Mouse (Mus musculus) liver, adult (tissue): ENCODE measurements at regions not wholly inside any gene's neighbourhood (a gene's known extent, or its start where the extent isn't known, plus 50 kb on each side); places are given as distances from the start of the nearest gene placed in this dataset.

ENCODE experiments used
- GATA4 ChIP-seq: IDR thresholded peaks from 2 replicates; pipeline ENCODE4 v1.6.1; 2014; ENCODE audit warnings: mild to moderate bottlenecking, low read length; ENCODE audit not compliant: insufficient replicate concordance

DNA sequence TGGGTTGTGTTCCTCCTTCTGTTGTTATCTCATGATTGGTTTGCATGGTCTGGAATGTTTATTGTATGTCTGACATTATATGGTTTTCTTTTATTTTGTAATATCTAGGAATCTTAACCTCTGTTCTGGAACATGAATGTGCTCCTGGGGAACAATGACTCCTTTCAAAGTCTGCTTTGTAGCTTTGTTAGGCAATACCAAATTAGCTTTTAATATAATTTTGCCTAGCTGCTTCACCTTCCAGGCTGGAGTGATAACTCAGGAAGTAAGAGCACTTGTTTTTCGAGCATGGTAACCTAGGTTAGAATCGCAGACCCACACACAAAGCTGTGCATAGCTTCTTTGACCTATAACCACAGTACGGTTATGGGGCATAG, 199.4 kb upstream of the Mmadhc start:
- no peak for TF ChIP-seq GATA4

DNA sequence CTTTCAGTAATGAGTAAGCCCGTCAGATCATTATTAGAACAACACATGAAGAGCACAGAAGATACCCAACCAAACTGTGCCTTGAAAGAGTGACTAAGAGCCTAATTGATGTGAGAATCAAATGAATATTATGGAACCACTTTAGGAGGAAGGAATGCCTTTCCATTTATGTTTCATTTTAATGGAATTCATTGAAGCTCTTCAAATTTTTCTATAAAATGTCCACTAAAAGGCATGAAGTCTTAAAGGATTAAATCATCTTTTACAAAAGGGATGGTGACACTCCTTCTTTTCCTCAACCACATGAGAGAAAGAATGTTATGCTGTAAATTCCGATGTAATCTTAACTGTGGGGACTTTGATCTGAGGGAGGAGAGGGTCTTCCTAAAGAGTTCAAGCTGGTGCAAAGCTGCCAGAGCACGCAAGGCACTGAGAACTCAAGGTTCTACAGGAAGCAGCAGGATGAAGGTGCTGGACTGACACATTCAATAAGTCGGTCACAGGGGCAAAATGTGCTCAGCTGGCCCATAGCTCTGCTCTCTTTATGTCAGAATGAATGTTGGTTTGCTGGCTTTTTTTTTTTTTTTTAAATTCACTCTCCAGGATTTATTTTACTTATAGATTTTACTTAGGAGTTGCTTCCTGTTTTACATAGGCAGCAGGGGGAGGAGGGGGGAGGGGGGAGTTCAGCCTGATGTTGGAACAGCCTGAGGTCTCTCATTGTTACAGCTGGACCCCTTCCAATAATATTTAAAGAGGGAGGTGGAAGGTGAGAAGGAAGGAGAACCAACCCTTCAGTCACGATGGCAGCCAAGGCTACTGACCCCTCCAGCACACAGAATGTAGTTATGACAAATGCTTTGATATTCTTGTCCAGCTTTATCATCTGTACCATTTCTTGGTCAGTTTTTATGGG, 198.8 kb upstream of the Mmadhc start:
- TF ChIP-seq GATA4: no peak

DNA sequence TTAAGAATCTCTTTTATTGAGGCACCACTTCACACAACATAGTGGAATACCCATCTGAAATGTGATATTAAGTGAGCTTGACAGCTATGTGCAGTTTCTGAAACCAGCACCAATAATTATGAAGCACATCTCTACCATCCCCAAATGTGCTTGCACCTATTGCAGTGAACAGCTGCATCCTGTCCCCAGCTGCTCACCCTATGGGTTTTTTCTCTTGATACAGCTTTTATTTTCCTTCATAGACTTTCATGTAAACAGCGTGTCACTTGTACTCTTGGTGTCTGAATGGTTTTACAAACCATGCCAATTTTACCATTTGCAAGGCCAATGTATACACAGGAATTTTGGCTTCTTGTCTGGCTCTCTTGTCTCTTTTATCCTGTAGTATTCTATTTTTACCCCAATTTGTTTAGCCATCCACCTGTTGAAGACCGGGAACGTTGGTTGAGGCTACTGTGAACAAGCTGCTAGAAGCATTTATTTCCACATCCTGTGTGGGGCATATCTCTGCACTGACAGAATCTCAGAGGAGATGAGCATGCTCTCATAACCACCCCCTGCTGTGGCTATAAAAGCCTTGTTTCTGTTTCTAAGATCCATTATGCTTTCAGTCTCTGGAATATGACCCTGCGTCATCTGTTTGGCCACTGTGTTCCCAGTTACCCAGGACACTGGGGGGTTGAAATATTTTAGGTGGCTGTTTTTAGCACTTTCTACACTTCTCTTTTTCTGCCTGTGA, 197.2 kb upstream of the Mmadhc start:
- no peak for TF ChIP-seq GATA4

DNA sequence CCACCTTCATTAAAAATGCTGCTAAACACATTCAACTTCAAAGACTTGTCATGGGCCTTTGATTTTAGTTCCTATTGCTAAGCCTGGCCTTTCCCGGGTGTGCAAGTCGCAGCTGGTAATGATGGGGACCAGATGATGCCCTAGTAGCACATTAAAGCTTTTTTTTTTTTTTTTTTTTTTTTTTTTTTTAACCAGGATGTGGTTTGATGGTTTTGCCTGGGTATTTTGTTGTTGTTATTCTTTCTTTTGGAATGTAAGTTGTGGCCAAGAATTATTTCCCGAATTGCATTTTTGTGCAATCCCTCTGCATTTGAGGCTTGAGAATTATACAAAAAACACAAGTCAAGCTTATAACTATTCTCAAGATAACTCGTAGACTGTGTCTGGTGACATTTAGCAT, 167.2 kb upstream of the Mmadhc start:
- no peak for TF ChIP-seq GATA4

DNA sequence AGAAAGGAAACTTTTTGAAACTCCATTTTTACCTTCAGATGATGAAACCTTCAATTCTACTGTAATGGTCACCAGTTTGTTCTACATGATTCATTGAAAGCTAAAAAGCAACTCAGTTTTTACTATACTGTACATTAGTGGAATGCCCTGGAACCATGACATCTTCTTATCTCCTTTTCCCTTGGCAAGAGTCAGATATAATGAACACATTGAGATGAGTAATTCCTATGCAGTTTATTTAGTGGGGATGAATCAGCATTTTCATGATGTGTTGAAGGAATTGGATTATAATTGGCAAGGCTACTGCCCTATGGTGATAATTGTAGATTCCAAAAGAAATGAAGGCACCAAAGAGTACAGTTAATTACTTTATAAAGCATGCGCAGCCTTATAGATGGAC, 165.8 kb upstream of the Mmadhc start:
- no peak for TF ChIP-seq GATA4

DNA sequence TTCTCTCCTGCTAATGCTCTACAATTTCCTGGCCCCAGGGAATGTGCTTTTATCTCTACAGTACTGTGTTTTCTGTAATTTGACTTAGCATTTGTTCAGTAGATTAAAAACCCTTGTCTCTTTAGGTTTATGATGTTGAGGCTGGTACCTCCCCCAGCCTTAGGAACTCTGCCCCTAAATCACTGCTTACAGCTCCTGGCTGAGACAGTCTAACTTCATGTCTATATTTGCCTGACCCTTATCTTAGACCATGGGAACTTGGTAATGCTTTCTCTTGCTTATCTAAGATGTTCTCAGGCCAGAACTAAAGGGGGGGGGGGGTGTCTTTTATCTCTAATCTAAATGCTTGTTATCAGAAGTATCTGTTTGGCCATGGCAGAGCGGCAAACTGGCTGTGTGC, 160.1 kb upstream of the Mmadhc start:
- no peak for TF ChIP-seq GATA4

DNA sequence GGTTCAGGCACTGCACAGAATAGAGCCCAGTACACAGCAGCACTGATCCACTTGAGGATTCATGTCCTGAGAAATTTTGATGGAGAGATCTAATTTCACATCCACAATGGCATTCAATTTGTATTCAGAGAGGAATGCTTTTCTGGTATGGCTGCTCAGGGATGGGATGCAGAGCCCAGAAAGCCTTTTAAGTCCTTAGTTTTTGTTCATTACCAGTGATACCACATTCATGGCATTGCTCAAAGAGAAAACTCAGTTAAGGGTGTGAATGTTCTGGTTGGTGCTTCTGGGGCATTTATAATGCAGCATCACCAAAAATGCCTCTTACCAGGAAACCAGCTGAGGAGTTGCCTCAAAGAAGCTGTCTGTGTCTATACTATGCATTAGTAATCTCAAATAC, 151.5 kb upstream of the Mmadhc start:
- no peak for TF ChIP-seq GATA4

DNA sequence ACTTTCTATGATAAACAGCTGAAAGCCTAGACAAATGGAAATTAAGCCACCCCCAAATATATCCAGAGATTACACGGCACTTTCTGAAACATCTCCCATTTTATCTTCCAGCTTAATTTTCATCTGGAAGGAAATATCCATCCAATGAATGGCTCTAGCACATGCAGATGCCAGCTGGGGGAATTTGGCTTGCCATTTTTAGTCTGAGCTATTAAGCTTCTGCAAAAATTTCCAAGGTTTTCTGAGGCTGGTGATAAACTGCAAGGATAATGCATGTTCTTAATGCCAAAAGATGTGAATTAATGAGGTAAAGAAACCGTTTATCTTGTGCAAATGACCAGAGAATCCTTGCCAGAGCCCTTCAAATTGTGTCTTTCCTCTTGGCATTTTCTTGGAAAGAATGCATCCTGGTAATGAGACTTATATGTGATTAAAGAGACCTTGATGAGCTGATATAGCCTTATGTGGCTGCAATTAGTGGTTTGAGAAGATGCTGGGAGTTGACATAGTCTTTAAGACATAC, 149.4 kb upstream of the Mmadhc start:
- TF ChIP-seq GATA4: no peak

DNA sequence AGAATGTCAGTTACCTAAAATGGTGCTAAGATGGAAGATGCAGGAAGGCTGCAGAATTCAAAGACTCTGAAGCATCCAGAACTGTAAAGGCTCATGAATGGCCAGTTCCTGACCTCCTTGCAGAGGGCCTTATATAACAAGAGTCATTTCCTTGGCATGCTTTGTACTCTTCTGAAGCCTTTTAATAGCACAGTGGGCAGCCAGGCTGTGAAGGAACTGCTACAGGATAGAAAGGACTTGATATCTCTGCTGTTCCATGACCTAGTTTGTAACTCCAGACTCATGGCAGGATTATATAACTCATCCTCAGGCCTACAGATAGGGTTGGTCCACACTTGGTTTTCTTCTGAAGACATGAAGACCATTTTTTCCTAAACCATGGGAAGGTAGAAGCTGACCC, 143.7 kb upstream of the Mmadhc start:
- no peak for TF ChIP-seq GATA4

DNA sequence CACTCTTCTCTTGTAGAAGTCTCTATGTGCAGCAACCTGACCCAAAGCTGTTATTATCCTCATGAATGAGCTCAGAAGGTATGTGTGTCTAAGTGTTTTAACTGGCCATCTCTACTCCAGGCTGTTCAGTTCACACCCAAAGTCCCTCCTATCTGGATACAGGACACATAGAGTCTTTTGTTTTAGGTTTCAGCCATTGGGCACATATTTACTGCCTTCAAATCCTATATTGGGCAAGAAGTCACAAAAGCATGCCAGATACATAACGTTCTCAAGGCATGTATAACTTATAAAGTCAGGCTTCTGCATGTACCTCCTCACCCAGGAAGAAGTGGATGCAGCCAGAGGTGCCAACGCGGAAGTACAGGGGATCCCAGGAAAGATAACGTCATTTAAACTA, 136.6 kb upstream of the Mmadhc start:
- no peak for TF ChIP-seq GATA4

DNA sequence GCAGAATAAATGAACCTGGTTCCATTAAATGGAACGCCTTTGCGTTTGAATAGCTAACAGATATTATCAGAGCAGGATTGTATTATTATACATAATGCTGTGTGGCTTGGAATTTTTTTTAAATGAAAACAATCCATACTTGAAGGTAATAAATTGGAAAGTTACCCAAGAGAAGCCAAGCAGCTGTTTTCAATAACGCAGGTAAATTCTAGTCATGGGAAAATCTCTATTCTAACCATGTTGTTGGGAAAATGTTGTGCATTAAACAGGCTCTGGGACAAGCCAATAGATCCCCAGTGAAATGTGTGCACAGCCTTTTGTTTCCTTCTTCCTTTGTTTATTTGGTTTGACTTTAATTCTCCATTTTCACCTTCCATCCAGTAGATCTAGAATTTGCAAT, 128.6 kb upstream of the Mmadhc start:
- no peak for TF ChIP-seq GATA4

DNA sequence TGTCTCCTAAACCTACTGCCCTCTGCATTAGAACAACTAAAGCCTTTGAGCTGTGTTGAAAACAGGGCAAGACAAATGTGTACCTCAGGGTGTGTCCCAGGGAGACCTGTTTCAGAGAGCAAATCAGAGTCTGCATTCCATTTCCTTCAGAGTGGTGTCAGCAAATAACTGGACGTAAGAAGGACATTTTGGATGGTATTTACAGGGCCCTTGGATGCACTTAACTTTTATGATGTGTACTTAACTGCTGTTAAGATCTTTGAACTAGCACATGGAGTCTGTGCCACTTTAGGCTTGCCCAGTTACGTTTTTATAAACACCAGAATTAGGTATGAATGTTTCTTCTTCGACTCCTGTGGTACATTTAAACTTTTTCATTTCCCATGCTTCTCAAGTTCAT, 123.0 kb upstream of the Mmadhc start:
- TF ChIP-seq GATA4: no peak

DNA sequence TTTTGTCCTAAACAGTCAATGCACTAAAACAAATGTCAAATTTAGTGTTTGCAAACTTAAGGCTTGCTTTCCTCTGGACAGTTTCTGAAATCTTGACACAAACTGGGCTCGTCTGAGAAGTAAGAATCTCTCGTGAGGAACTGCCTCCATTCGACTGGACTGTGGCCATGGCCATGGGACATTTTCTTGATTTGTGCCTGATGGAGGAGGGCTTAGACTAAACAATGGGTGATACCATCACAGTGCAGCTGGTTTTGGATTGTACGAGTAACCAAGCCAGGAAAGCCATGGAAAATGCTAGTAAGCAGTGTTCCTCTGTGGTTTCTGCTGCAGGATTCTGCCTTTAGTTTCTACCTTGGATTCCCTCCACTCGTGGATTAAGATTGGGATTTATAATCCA, 121.0 kb upstream of the Mmadhc start:
- no peak for TF ChIP-seq GATA4

DNA sequence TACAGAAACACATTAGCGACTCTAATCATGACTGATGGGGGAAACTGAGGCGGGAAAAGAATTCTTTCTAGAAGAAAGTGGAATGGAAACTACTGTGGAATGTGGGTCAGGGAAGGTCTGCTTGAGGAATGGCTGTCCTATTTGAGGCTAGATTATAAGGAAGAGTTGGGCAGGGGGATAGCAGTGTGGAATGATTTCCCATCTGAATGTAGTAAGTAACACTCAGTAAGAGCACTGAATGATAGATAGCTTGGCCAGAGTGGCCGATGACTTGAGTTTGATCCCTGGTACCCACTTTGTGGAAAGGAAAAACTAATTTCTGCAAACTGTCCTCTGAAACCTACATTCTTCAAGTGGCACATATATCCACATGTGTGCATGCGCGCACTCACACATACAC, 120.5 kb upstream of the Mmadhc start:
- no peak for TF ChIP-seq GATA4

DNA sequence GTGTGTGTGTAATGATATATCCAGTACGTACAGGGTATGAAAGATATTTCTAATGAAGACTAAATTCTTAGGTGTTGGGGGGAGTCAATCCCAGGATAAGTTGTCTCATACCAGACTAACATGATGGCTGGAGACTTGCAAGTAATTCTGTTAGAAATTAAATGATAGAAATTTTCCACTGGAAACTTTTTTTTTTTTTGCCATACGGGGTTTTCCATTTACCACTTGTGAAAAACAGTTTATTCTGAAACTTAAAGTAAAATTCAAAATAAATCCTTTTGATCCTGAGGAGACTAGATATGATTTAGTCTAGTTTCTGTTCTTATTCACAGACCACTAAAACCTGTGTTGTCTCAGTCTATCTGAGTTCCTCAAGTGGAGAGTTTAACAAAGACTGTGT, 119.5 kb upstream of the Mmadhc start:
- no peak for TF ChIP-seq GATA4

DNA sequence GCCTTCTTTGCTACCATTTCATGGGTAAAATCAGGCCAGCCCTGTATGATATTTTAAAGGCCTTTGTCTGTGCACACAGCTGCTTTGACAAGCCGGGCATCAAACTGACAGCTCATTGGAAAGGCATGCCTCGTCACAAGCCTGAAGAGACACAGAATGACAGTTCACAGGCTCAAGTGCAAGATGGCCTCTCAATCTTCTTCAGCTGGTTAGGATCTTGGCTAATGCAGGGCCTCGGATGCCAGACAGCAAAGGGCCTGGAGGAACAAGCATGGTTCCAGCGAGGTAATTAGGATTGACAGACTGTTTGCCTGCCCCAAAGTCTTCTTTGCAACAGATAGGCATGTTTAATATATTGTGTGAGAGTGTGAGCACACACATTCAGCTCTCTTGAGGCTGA, 109.3 kb upstream of the Mmadhc start:
- no peak for TF ChIP-seq GATA4
